Mouse (Mus musculus) hindbrain, embryonic 10.5 days (tissue): ENCODE results near the gene Tollip. TPM values are rescaled to one million over a fixed set of nuclear protein-coding genes. Genes with fewer than 3 reads are reported as not detected.

Experiments
- DNase-seq: peaks from one replicate; pipeline ENCODE4 v3.0.0-alpha.2; 2017; ENCODE audit warnings: low spot score
- H3K27ac ChIP-seq: fragments of 300-500 bp; sonication (generic); 2 replicates; pipeline ENCODE4 v1.5.1; 2016; ENCODE audit warnings: mild to moderate bottlenecking, moderate library complexity
- H3K27me3 ChIP-seq: fragments of 300-500 bp; sonication (generic); 2 replicates; pipeline ENCODE4 v1.6.1; 2016; ENCODE audit warnings: mild to moderate bottlenecking; ENCODE audit not compliant: poor library complexity, insufficient read depth, severe bottlenecking
- H3K36me3 ChIP-seq: fragments of 300-500 bp; sonication (generic); 2 replicates; pipeline ENCODE4 v1.6.1; 2016; ENCODE audit warnings: mild to moderate bottlenecking, moderate library complexity
- H3K4me1 ChIP-seq: fragments of 300-500 bp; sonication (generic); replicated peaks from 2 replicates; pipeline ENCODE4 v1.6.1; 2016; ENCODE audit warnings: mild to moderate bottlenecking
- H3K4me3 ChIP-seq: fragments of 300-500 bp; sonication (generic); 2 replicates; pipeline ENCODE4 v1.5.1; 2016; ENCODE audit warnings: mild to moderate bottlenecking, moderate library complexity
- H3K9me3 ChIP-seq: fragments of 300-500 bp; sonication (generic); 2 replicates; pipeline ENCODE4 v1.6.1; 2016; ENCODE audit warnings: mild to moderate bottlenecking, moderate library complexity
- WGBS: fragments of 180-500 bp; shearing (Covaris S2); methylation state at CpG from one replicate; pipeline ENCODE4 v1.1.7; 2016; 5-methylcytosine and 5-hydroxymethylcytosine counted together
- polyA plus RNA-seq: library from polyadenylated mRNA; unstranded; fragments of >200 nt; fragmentation: Nextera tagmentation; extraction: Ambion mirVana; gene quantifications from 2 replicates; pipeline ENCODE4 v1.2.1, GENCODE M21; 2016

The Tollip gene
- polyA plus RNA-seq, 1 experiment from 2014 or later, result 69.0 TPM

GRCm38 (mm10) chr7:141835941-141836340 lies 82.4 kb downstream of the Tollip start:
- Histone ChIP-seq H3K36me3 (no peaks in the 10 kb centered on the region), H3K27ac (no peak overlapping the region), H3K27me3 (no peaks in the 10 kb centered on the region), H3K4me1 (peaks cover 4% of the 10 kb centered on the region), H3K9me3 (no peaks in the 10 kb centered on the region), H3K4me3 (no peak overlapping the region)
- 82% methylated on average over 7 of the region's 7 CpGs for WGBS
- DNase-seq, result no peak

Other genes with a start within 250 kb of the Tollip start
- 0.41 and 0.47 TPM in 2 replicates for gene Muc2, start 228.2 kb downstream of the Tollip start, polyA plus RNA-seq
- gene Muc5ac, start 129.5 kb downstream of the Tollip start, polyA plus RNA-seq, result not detected in 2 replicates
- 0.01 and 0.02 TPM in 2 replicates for gene Muc5b, start 79.4 kb downstream of the Tollip start, polyA plus RNA-seq
- 8.7 and 14.1 TPM in 2 replicates for gene Brsk2, start 31.2 kb upstream of the Tollip start, polyA plus RNA-seq
- 61.4 and 62.4 TPM in 2 replicates for gene Mob2, start 142.6 kb upstream of the Tollip start, polyA plus RNA-seq
- gene Dusp8, start 177.3 kb upstream of the Tollip start, polyA plus RNA-seq, result 7.8 and 20.1 TPM in 2 replicates
- not detected in 2 replicates for gene Gm45618, start 202.2 kb upstream of the Tollip start, polyA plus RNA-seq
- not detected in 2 replicates for gene Gm39115, start 217.5 kb upstream of the Tollip start, polyA plus RNA-seq
- gene Gm45337, start 226.1 kb upstream of the Tollip start, polyA plus RNA-seq, result not detected in 2 replicates
- gene Gm29735, start 238.6 kb upstream of the Tollip start, polyA plus RNA-seq, result not detected in 2 replicates
- gene Gm4553, start 247.2 kb upstream of the Tollip start, polyA plus RNA-seq, result not detected in 2 replicates